Mouse (Mus musculus) CD4-positive helper T cell, adult 2 months (primary cell): ENCODE data around the gene Rab17.
A peak's percentile ranks its signal among the peaks of the same experiment; 100 is the strongest.

Source experiments
- DNase-seq: peaks from one replicate; pipeline ENCODE4 v3.0.0-alpha.2; 2012; ENCODE audit warnings: low read depth, missing footprints, low spot score

The Rab17 gene

GRCm38 (mm10) chr1:90969347-90969784 is at the start of gene Rab17:
Rab17 (minus strand) TSS chr1:90969661.
- no peak for DNase-seq

- no peak for DNase-seq
Measured at GRCm38 (mm10) chr1:91017111-91017758, 47.8 kb upstream of the Rab17 start.

- DNase-seq: no peak
Measured at GRCm38 (mm10) chr1:91015571-91015970, 46.1 kb upstream of the Rab17 start.

GRCm38 (mm10) chr1:91013803-91014202 is 44.3 kb upstream of the Rab17 start:
- no peak for DNase-seq

GRCm38 (mm10) chr1:91011336-91011735 is 41.9 kb upstream of the Rab17 start:
- no peak for DNase-seq

- no peak for DNase-seq
Measured at GRCm38 (mm10) chr1:91010716-91011115, 41.3 kb upstream of the Rab17 start.

GRCm38 (mm10) chr1:91010216-91010615 is 40.8 kb upstream of the Rab17 start:
- DNase-seq: no peak

GRCm38 (mm10) chr1:91009266-91009665 is 39.8 kb upstream of the Rab17 start:
- no peak for DNase-seq

- no peak for DNase-seq
Measured at GRCm38 (mm10) chr1:91008746-91009145, 39.3 kb upstream of the Rab17 start.

GRCm38 (mm10) chr1:91008147-91008682 is 38.8 kb upstream of the Rab17 start:
- no peak for DNase-seq

GRCm38 (mm10) chr1:91006708-91007107 is 37.2 kb upstream of the Rab17 start:
- no peak for DNase-seq

GRCm38 (mm10) chr1:91006037-91006436 is 36.6 kb upstream of the Rab17 start:
- no peak for DNase-seq

- DNase-seq: no peak
Measured at GRCm38 (mm10) chr1:91003522-91004253, 34.2 kb upstream of the Rab17 start.

GRCm38 (mm10) chr1:91002641-91003040 is 33.2 kb upstream of the Rab17 start:
- no peak for DNase-seq

GRCm38 (mm10) chr1:91001871-91002539 is 32.5 kb upstream of the Rab17 start:
- no peak for DNase-seq

GRCm38 (mm10) chr1:91001101-91001500 is 31.6 kb upstream of the Rab17 start:
- DNase-seq: no peak

- DNase-seq: no peak
Measured at GRCm38 (mm10) chr1:90999911-91000601, 30.6 kb upstream of the Rab17 start.

- peak; percentile 10 for DNase-seq
Measured at GRCm38 (mm10) chr1:90998891-90999611, 29.6 kb upstream of the Rab17 start.

- no peak for DNase-seq
Measured at GRCm38 (mm10) chr1:90998268-90998890, 28.9 kb upstream of the Rab17 start, which contains the start of gene Lrrfip1. Lrrfip1 (plus strand) TSS chr1:90998737.

- DNase-seq: no peak
Measured at GRCm38 (mm10) chr1:90997641-90998040, 28.2 kb upstream of the Rab17 start.
